Mouse (Mus musculus): Measurements from ENCODE around the gene Wwp2.

DNA sequence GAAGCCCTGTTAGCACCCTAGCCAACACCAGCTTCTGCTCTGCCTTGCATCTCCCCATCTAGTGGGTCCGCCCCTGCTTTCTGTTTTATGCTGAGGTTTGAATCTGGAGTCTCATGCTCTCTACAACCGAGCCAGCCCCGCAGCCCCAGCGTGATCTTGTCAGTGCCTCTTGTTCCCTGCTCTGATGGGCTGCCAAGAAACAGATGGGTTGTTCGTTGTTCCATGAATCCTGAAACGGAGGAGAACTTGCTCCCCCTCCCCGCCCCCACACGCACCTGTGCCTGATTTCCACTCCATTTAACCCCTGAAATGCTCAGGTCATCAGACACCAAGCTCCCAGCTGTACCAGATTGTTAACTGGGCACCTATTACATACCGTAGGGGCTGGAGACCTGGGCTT is 36.7 kb upstream of the Wwp2 start:
- TF ChIP-seq POLR2A (IDR thresholded peaks at IDR 0.05; ENCODE audit: insufficient read length, low read depth) (no peak), E2F4 (IDR thresholded peaks at IDR 0.05; ENCODE audit: insufficient read depth) (no peak), POLR2AphosphoS2 (IDR thresholded peaks at IDR 0.05; ENCODE audit: insufficient read length, low read depth) (no peak), MYOG (IDR thresholded peaks at IDR 0.05; ENCODE audit: control insufficient read depth in 1 of 3, insufficient read depth in 1 of 3, insufficient read length in 2 of 3, low read depth in 2 of 3) (no peak), USF1 (IDR thresholded peaks at IDR 0.05; ENCODE audit: low read depth) (no peak), TCF12 (IDR thresholded peaks at IDR 0.05; ENCODE audit: insufficient read depth, poor library complexity, severe bottlenecking) (no peak), CEBPB (IDR thresholded peaks at IDR 0.05; ENCODE audit: insufficient read depth, poor library complexity, severe bottlenecking) (no peak), MAX (IDR thresholded peaks at IDR 0.05; ENCODE audit: low read depth) (no peak), TCF3 (IDR thresholded peaks at IDR 0.05; ENCODE audit: insufficient read length, low read depth) (no peak)

Data from myocyte (in vitro differentiated cells).